8 mouse cellular contexts compared by ENCODE assay signal in genomic region chr15:99456963-99457605, GRCm38 (mm10). TPM values are rescaled to one million over a fixed set of nuclear protein-coding genes. Genes with fewer than 3 reads are reported as not detected.
DNase-seq lines count a peak whose midpoint lies in the region; ATAC-seq and TF ChIP-seq lines count a peak whose summit lies in the region.

No protein-coding gene starts in this region.

- no peaks in the 10 kb centered on the region for H3K27me3 ChIP-seq in embryonic facial prominence, embryonic 15.5 days
- no peaks in the 10 kb centered on the region for H3K27me3 ChIP-seq in heart, embryonic 13.5 days (replicated peaks)
- H3K27me3 ChIP-seq in neural tube, embryonic 15.5 days (replicated peaks), result no peaks in the 10 kb centered on the region

- 0 out of 2 replicates have a peak, but pooled peaks cover 6% of the 10 kb centered on the region for H3K36me3 ChIP-seq in embryonic facial prominence, embryonic 15.5 days
- peaks cover 24% of the 10 kb centered on the region for H3K36me3 ChIP-seq in heart, embryonic 13.5 days
- H3K36me3 ChIP-seq in neural tube, embryonic 15.5 days, result peaks cover 3% of the 10 kb centered on the region

- peak overlapping the region; percentile 93 for H3K27ac ChIP-seq in embryonic facial prominence, embryonic 15.5 days (replicated peaks)
- peak overlapping the region; percentile 91 for H3K27ac ChIP-seq in heart, embryonic 13.5 days (replicated peaks)
- peak overlapping the region; percentile 96 for H3K27ac ChIP-seq in neural tube, embryonic 15.5 days (replicated peaks)

- TF ChIP-seq POLR2A in lung, adult 2 months (IDR thresholded peaks at IDR 0.05; ENCODE audit: borderline replicate concordance, extremely low read depth, low read depth, low read length), result no peak

- under 1% methylated on average over 41 of the region's 43 CpGs for WGBS in embryonic facial prominence, embryonic 15.5 days
- under 1% methylated on average over 39 of the region's 43 CpGs for WGBS in heart, embryonic 13.5 days
- 2% methylated on average over 37 of the region's 43 CpGs for WGBS in lung, adult 2 months
- under 1% methylated on average over 38 of the region's 43 CpGs for WGBS in neural tube, embryonic 15.5 days

- H3K4me1 ChIP-seq in embryonic facial prominence, embryonic 15.5 days, result peaks cover 49% of the 10 kb centered on the region
- peaks cover 51% of the 10 kb centered on the region for H3K4me1 ChIP-seq in heart, embryonic 13.5 days
- H3K4me1 ChIP-seq in lung, adult 2 months (ENCODE audit: control insufficient read depth, insufficient read depth, low read length), result peaks cover 6% of the 10 kb centered on the region
- peaks cover 57% of the 10 kb centered on the region for H3K4me1 ChIP-seq in neural tube, embryonic 15.5 days

- H3K4me2 ChIP-seq in embryonic facial prominence, embryonic 15.5 days (replicated peaks), result peak overlapping the region; percentile 74
- H3K4me2 ChIP-seq in heart, embryonic 13.5 days, result peak overlapping the region; percentile 88
- H3K4me2 ChIP-seq in neural tube, embryonic 15.5 days, result peak overlapping the region; percentile 81

- peak; percentile 55 for DNase-seq in CD4-positive helper T cell, adult 2 months (ENCODE audit: low read depth, low spot score)
- DNase-seq in adrenal gland, postnatal 25 days, result peak; percentile 75
- peak; percentile 78 for DNase-seq in kidney, postnatal 14 days
- DNase-seq in lung, adult 2 months, result peak; percentile 48
- peak; percentile 77 for DNase-seq in thymus, postnatal 14 days

- H3K4me3 ChIP-seq in embryonic facial prominence, embryonic 15.5 days (replicated peaks), result peak overlapping the region; percentile 86
- peak overlapping the region; percentile 94 for H3K4me3 ChIP-seq in heart, embryonic 13.5 days
- H3K4me3 ChIP-seq in lung, adult 2 months (replicated peaks; ENCODE audit: extremely low read depth, low read depth, low read length), result peak overlapping the region; percentile 94
- H3K4me3 ChIP-seq in neural tube, embryonic 15.5 days (replicated peaks), result peak overlapping the region; percentile 98

- no peaks in the 10 kb centered on the region for H3K9me3 ChIP-seq in embryonic facial prominence, embryonic 15.5 days (replicated peaks)
- H3K9me3 ChIP-seq in heart, embryonic 13.5 days, result no peaks in the 10 kb centered on the region
- no peaks in the 10 kb centered on the region for H3K9me3 ChIP-seq in neural tube, embryonic 15.5 days (replicated peaks)

- H3K9ac ChIP-seq in embryonic facial prominence, embryonic 15.5 days, result peak overlapping the region; percentile 81
- H3K9ac ChIP-seq in heart, embryonic 13.5 days, result peak overlapping the region; percentile 85
- H3K9ac ChIP-seq in neural tube, embryonic 15.5 days (replicated peaks), result peak overlapping the region; percentile 77

- ATAC-seq in embryonic facial prominence, embryonic 15.5 days (ENCODE audit: insufficient number of reproducible peaks, low FRiP score, low TSS enrichment, low read depth), result peak; percentile 77
- ATAC-seq in heart, embryonic 13.5 days (ENCODE audit: extremely low read depth, insufficient number of reproducible peaks, low FRiP score, low TSS enrichment), result peak; percentile 33; the same call in 1 of the 2 replicates
- ATAC-seq in neural tube, embryonic 15.5 days (ENCODE audit: low FRiP score), result peak; percentile 85

- no peak for TF ChIP-seq CTCF in lung, adult 2 months (IDR thresholded peaks at IDR 0.05; ENCODE audit: insufficient read depth, low read length)

RNA-seq across cellular contexts. Expression of gene Nckap5l, which starts 0.5 kb away (rescaled TPM):
- 40.6 and 42.1 TPM in 2 replicates for total RNA-seq in adrenal gland, postnatal 25 days (2021)
- polyA plus RNA-seq in embryonic facial prominence, embryonic 15.5 days (2015; fragmentation: Nextera tagmentation; extraction: Ambion mirVana), result 11.7 and 14.9 TPM in 2 replicates
- polyA plus RNA-seq in heart, embryonic 13.5 days (2015; fragmentation: Nextera tagmentation; extraction: Ambion mirVana), result 6.8 and 7.7 TPM in 2 replicates
- 13.0 and 13.4 TPM in 2 replicates for polyA plus RNA-seq in lung, adult 2 months (2012; rRNA removed)
- polyA plus RNA-seq in neural tube, embryonic 15.5 days (2015; fragmentation: Nextera tagmentation; extraction: Ambion mirVana), result 12.4 and 13.0 TPM in 2 replicates

RNA-seq across cellular contexts. Expression of gene Bcdin3d, which starts 17.4 kb away (rescaled TPM):
- total RNA-seq in adrenal gland, postnatal 25 days (2021), result 6.2 and 7.7 TPM in 2 replicates
- polyA plus RNA-seq in embryonic facial prominence, embryonic 15.5 days (2015; fragmentation: Nextera tagmentation; extraction: Ambion mirVana), result 13.1 and 13.4 TPM in 2 replicates
- 10.5 and 13.7 TPM in 2 replicates for polyA plus RNA-seq in heart, embryonic 13.5 days (2015; fragmentation: Nextera tagmentation; extraction: Ambion mirVana)
- polyA plus RNA-seq in lung, adult 2 months (2012; rRNA removed), result 5.0 and 5.2 TPM in 2 replicates
- polyA plus RNA-seq in neural tube, embryonic 15.5 days (2015; fragmentation: Nextera tagmentation; extraction: Ambion mirVana), result 17.0 and 19.0 TPM in 2 replicates

Comparison
In these comparisons a context has a peak if more than half of its experiments do, and no peak if none do; other contexts are left out.
1. Peak in every context shown above with its lines: DNase-seq, ATAC-seq, H3K4me3 ChIP-seq and H3K27ac ChIP-seq.
2. ATAC-seq: peak in every context shown above with its lines; median percentile 85 in neural tube, embryonic 15.5 days; 77 in embryonic facial prominence, embryonic 15.5 days; 33 in heart, embryonic 13.5 days.